ENCODE assay signal across 10 mouse cellular contexts in genomic region chr5:86850104-86850503, GRCm38 (mm10). TPM values are rescaled to one million over a fixed set of nuclear protein-coding genes. Genes with fewer than 3 reads are reported as not detected.
DNase-seq lines count a peak whose midpoint lies in the region; ATAC-seq and TF ChIP-seq lines count a peak whose summit lies in the region.
"Had no signal": no experiment of that assay in that cellular context is flagged by ENCODE, and none has a peak within 500 bp of the region (broad histone marks: within the 10 kb centered on the region; RNA-seq: fewer than 3 reads in every experiment).

No protein-coding gene starts in this region.

- DNase-seq in left cerebral cortex, adult 2 months (ENCODE audit: extremely low spot score in 1 of 2, low spot score in 2 of 2), result peak in 1 of 2 experiments; percentile 28
- DNase-seq in left cerebral cortex, adult 11 months (ENCODE audit: low spot score), result no peak
- DNase-seq in MN1 (ENCODE audit: low spot score), result peak; percentile 46
- DNase-seq in embryo, embryonic 10 days (ENCODE audit: low spot score), result peak; percentile 58
- DNase-seq in ovary, postnatal 36 days (ENCODE audit: low spot score), result no peak
- DNase-seq in testis, postnatal 14 days (ENCODE audit: low spot score), result no peak
- DNase-seq in thymus, postnatal 10 days (ENCODE audit: low spot score in 2 of 2), result no peak
- DNase-seq: liver, embryonic 13.5 days had no signal

- intact Hi-C loops in left cerebral cortex, adult 2 months (cut with DNase I), result loop anchor here (10.0 kb wide), 4 partner anchors 485 to 1555 kb away; partner anchors contain the start of gene Ugt2a3

- TF ChIP-seq CTCF in left cerebral cortex, adult 2 months (IDR thresholded peaks at IDR 0.05), result peak; percentile 61

- no peak overlapping the region for H3K27ac ChIP-seq in left cerebral cortex, adult 2 months
- H3K27ac ChIP-seq: embryonic facial prominence, embryonic 15.5 days; liver, embryonic 13.5 days had no signal

- ATAC-seq in megakaryocyte progenitor cell, adult 5-6 weeks (replicated peaks; ENCODE audit: poor library complexity), result peak; percentile 83

- H3K4me3 ChIP-seq in left cerebral cortex, adult 2 months, result no peak overlapping the region
- H3K4me3 ChIP-seq: embryonic facial prominence, embryonic 15.5 days; liver, embryonic 13.5 days had no signal

RNA-seq across cellular contexts. Expression of gene Ythdc1, which starts 46.1 kb away (rescaled TPM):
- total RNA-seq in left cerebral cortex, adult 2 months (2021), result 10 to 100 TPM; 57.0 to 61.5 TPM
- 104 and 107 TPM in 2 replicates for total RNA-seq in megakaryocyte progenitor cell, adult 5-6 weeks (2015)
- 141 and 143 TPM in 2 replicates for total RNA-seq in megakaryocyte progenitor cell, adult 5-6 weeks (2017)

RNA-seq across cellular contexts. Expression of gene Ugt2b34, which starts 56.6 kb away (rescaled TPM):
- total RNA-seq in left cerebral cortex, adult 2 months (2021), result not detected
- not detected in 2 replicates for total RNA-seq in megakaryocyte progenitor cell, adult 5-6 weeks (2015)
- not detected in 2 replicates for total RNA-seq in megakaryocyte progenitor cell, adult 5-6 weeks (2017)

Comparison
In these comparisons a context has a peak if more than half of its experiments do, and no peak if none do; other contexts are left out.
1. DNase-seq: peak in MN1 (single experiment) and embryo, embryonic 10 days (single experiment); none in left cerebral cortex, adult 11 months (single experiment), ovary, postnatal 36 days (single experiment), testis, postnatal 14 days (single experiment) and thymus, postnatal 10 days (0 of 2).